Mouse (Mus musculus) CH12.LX (cell line): ENCODE data around the gene Catsper3. TPM values are rescaled to one million over a fixed set of nuclear protein-coding genes. Genes with fewer than 3 reads are reported as not detected.

Experiments
- DNase-seq: peaks from one replicate; pipeline ENCODE4 v3.0.0-alpha.2; 2013; ENCODE audit errors: extremely low read depth
- H3K27ac ChIP-seq: 2 replicates; pipeline ENCODE4 v1.5.1; 2012; ENCODE audit warnings: low read depth, mild to moderate bottlenecking, control low read depth, moderate library complexity; ENCODE audit not compliant: insufficient read depth
- H3K27me3 ChIP-seq: replicated peaks from 2 replicates; pipeline ENCODE3; 2012; ENCODE audit warnings: inconsistent platforms
- H3K36me3 ChIP-seq, 2 experiments: replicated peaks in 1 of 2; 2 replicates each; pipeline versions ENCODE3 to v1.6.1; 2012; ENCODE audit warnings: inconsistent platforms in 1 of 2, low read length in 1 of 2, mild to moderate bottlenecking in 1 of 2, mixed read lengths in 1 of 2, moderate library complexity in 1 of 2; ENCODE audit not compliant: control insufficient read depth in 1 of 2, insufficient read depth in 1 of 2
- H3K4me1 ChIP-seq, 2 experiments: 2 replicates each; pipeline ENCODE4 v1.6.1; 2012; ENCODE audit warnings: inconsistent platforms in 1 of 2, moderate library complexity in 1 of 2; ENCODE audit not compliant: insufficient read depth in 2 of 2, control insufficient read depth in 1 of 2
- H3K4me2 ChIP-seq: 2 replicates; pipeline ENCODE4 v1.6.1; 2012; ENCODE audit warnings: low read depth, mild to moderate bottlenecking, control low read depth; ENCODE audit not compliant: poor library complexity, insufficient read depth, severe bottlenecking
- H3K4me3 ChIP-seq, 3 experiments: fragments of 150-350 bp in 1 of 3; sonication (generic) in 1 of 3; replicated peaks in 1 of 3; 2 replicates each; pipeline versions ENCODE3 to v1.5.1; 2011 to 2012; ENCODE audit warnings: low read depth in 2 of 3, low read length in 2 of 3, mild to moderate bottlenecking in 2 of 3, moderate library complexity in 2 of 3, control low read depth in 1 of 3, improper control_type of control experiment in 1 of 3, inconsistent platforms in 1 of 3, mixed read lengths in 1 of 3; ENCODE audit not compliant: poor library complexity in 1 of 3
- H3K79me2 ChIP-seq: replicated peaks from 2 replicates; pipeline ENCODE4 v1.6.1; 2012; ENCODE audit warnings: mild to moderate bottlenecking, moderate library complexity; ENCODE audit not compliant: control insufficient read depth, poor library complexity, insufficient read depth, severe bottlenecking; ENCODE audit errors: extremely low read depth
- H3K9ac ChIP-seq: 2 replicates; pipeline ENCODE4 v1.6.1; 2012; ENCODE audit warnings: low read depth, mild to moderate bottlenecking, control low read depth, moderate library complexity; ENCODE audit not compliant: insufficient read depth
- H3K9me3 ChIP-seq: replicated peaks from 2 replicates; pipeline ENCODE3; 2012; ENCODE audit warnings: low read length, inconsistent platforms, mixed read lengths
- BHLHE40 ChIP-seq: IDR thresholded peaks from 2 replicates; pipeline ENCODE4 v1.6.1; 2011; ENCODE audit warnings: mild to moderate bottlenecking, low read depth, low read length, improper control_type of control experiment
- CHD1 ChIP-seq: IDR thresholded peaks from 2 replicates; pipeline ENCODE4 v1.6.1; 2012; ENCODE audit warnings: low read depth, low read length, improper control_type of control experiment, inconsistent platforms
- CTCF ChIP-seq, 2 experiments: IDR thresholded peaks in 1 of 2; conservative IDR thresholded peaks in 1 of 2; 2 replicates each; pipeline ENCODE4 v1.5.1; 2011 to 2012; ENCODE audit warnings: low read depth in 2 of 2, low read length in 2 of 2, improper control_type of control experiment in 1 of 2, inconsistent platforms in 1 of 2, mild to moderate bottlenecking in 1 of 2, moderate library complexity in 1 of 2
- E2F4 ChIP-seq: IDR thresholded peaks from 2 replicates; pipeline ENCODE4 v1.6.1; 2011; ENCODE audit warnings: low read depth, low read length, improper control_type of control experiment; ENCODE audit not compliant: insufficient replicate concordance
- ELF1 ChIP-seq: IDR thresholded peaks from 2 replicates; pipeline ENCODE4 v1.6.1; 2014; ENCODE audit warnings: low read depth, mild to moderate bottlenecking, inconsistent platforms, low read length, improper control_type of control experiment
- EP300 ChIP-seq: IDR thresholded peaks from 2 replicates; pipeline ENCODE4 v1.6.1; 2011; ENCODE audit warnings: low read length, improper control_type of control experiment
- GABPA ChIP-seq: IDR thresholded peaks from 2 replicates; pipeline ENCODE4 v1.6.1; 2012; ENCODE audit warnings: low read depth, low read length, improper control_type of control experiment, inconsistent platforms; ENCODE audit not compliant: insufficient replicate concordance
- HCFC1 ChIP-seq: IDR thresholded peaks from 2 replicates; pipeline ENCODE4 v1.6.1; 2012; ENCODE audit warnings: low read depth, mild to moderate bottlenecking, inconsistent platforms, low read length, improper control_type of control experiment
- JUN ChIP-seq: IDR thresholded peaks from 2 replicates; pipeline ENCODE4 v1.6.1; 2011; ENCODE audit warnings: low read depth, mild to moderate bottlenecking, low read length, improper control_type of control experiment, moderate library complexity; ENCODE audit not compliant: insufficient read depth
- JUND ChIP-seq: conservative IDR thresholded peaks from 2 replicates; pipeline ENCODE4 v1.6.1; 2011; ENCODE audit warnings: low read depth, low read length, improper control_type of control experiment
- MAFK ChIP-seq: IDR thresholded peaks from 2 replicates; pipeline ENCODE4 v1.6.1; 2011; ENCODE audit warnings: low read length, improper control_type of control experiment; ENCODE audit not compliant: insufficient replicate concordance
- MAZ ChIP-seq: IDR thresholded peaks from 2 replicates; pipeline ENCODE4 v1.6.1; 2012; ENCODE audit warnings: low read depth, mild to moderate bottlenecking, inconsistent platforms, low read length, improper control_type of control experiment, moderate library complexity
- PAX5 ChIP-seq: IDR thresholded peaks from 2 replicates; pipeline ENCODE4 v1.6.1; 2012; ENCODE audit warnings: low read length, inconsistent platforms, mixed read lengths
- POLR2A ChIP-seq: IDR thresholded peaks from 2 replicates; pipeline ENCODE4 v1.6.1; 2011; ENCODE audit warnings: low read depth, mild to moderate bottlenecking, improper control_type of control experiment, low read length
- RAD21 ChIP-seq: IDR thresholded peaks from 2 replicates; pipeline ENCODE4 v1.6.1; 2011; ENCODE audit warnings: low read depth, mild to moderate bottlenecking, low read length, improper control_type of control experiment, moderate library complexity
- SMC3 ChIP-seq: IDR thresholded peaks from 2 replicates; pipeline ENCODE4 v1.6.1; 2011; ENCODE audit warnings: low read depth, low read length, improper control_type of control experiment
- TBP ChIP-seq: conservative IDR thresholded peaks from 2 replicates; pipeline ENCODE4 v1.6.1; 2011; ENCODE audit warnings: low read depth, low read length, improper control_type of control experiment
- USF2 ChIP-seq: conservative IDR thresholded peaks from 2 replicates; pipeline ENCODE4 v1.6.1; 2011; ENCODE audit warnings: low read depth, low read length, improper control_type of control experiment
- ZC3H11A ChIP-seq: IDR thresholded peaks from 2 replicates; pipeline ENCODE4 v1.6.1; 2012; ENCODE audit warnings: low read depth, mild to moderate bottlenecking, inconsistent platforms, low read length, improper control_type of control experiment
- ZKSCAN1 ChIP-seq: IDR thresholded peaks from 2 replicates; pipeline ENCODE4 v1.6.1; 2012; ENCODE audit warnings: low read depth, inconsistent platforms, low read length, improper control_type of control experiment, borderline replicate concordance
- ZMIZ1 ChIP-seq: IDR thresholded peaks from 2 replicates; pipeline ENCODE4 v1.6.1; 2012; ENCODE audit warnings: low read depth, mild to moderate bottlenecking, inconsistent platforms, low read length, improper control_type of control experiment
- dilution Hi-C: fragments of 300-500 bp; cut with MboI; formaldehyde crosslinking; loops from 2 replicates; pipeline ENCODE4 v1.14.3; 2020; ENCODE audit warnings: low sequenced_read_pairs; ENCODE audit not compliant: extremely low pct_unique_long_range_greater_than_20kb, extremely low pct_ligation_motif_present
- in situ Hi-C: fragments of 300-500 bp; cut with MboI; formaldehyde crosslinking; loops from 3 replicates; pipeline ENCODE4 v1.14.3; 2019; ENCODE audit warnings: low sequenced_read_pairs, low pct_ligation_motif_present, low pct_unique_long_range_greater_than_20kb, mixed read lengths
- polyA plus RNA-seq: library from polyadenylated mRNA; unstranded; fragments of >175 nt; gene quantifications from 2 replicates; pipeline ENCODE4 v1.2.1, GENCODE M21; 2012; ENCODE audit warnings: low read depth; ENCODE audit not compliant: insufficient read length
- total RNA-seq, 2 experiments: library from RNA; depleted of rRNA; stranded (reverse); fragments of 300-350 nt in 1 of 2; fragments of >200 nt in 1 of 2; gene quantifications; 2 replicates each; pipeline ENCODE4 v1.2.3; 2012 to 2014

The Catsper3 gene
- total and polyA plus RNA-seq, 3 experiments: not detected

GRCm38 (mm10) chr13:55852205-55852604 lies 67.8 kb downstream of the Catsper3 start:
- H3K4me1 ChIP-seq: peaks cover 4 to 31% of the 10 kb centered on the region in 2 experiments
- H3K4me2 ChIP-seq: no peak overlapping the region
- TF ChIP-seq ZC3H11A: no peak
- TF ChIP-seq RAD21: peak; percentile 33
- TF ChIP-seq SMC3: peak; percentile 62
- no peak for TF ChIP-seq BHLHE40
- peak in 1 of 2 experiments; percentile 51; a peak in 2 of 4 replicates for TF ChIP-seq CTCF (conservative IDR thresholded peaks at IDR 0.05 in 1 of 2, IDR thresholded peaks at IDR 0.05 in 1 of 2; ENCODE audit: low read depth in 2 of 2, low read length in 2 of 2)
- TF ChIP-seq, all 38 proteins: peak for 3
- Histone ChIP-seq H3K27ac (no peak overlapping the region), H3K9me3 (no peaks in the 10 kb centered on the region), H3K9ac (no peak overlapping the region), H3K4me3 (no peak overlapping the region), H3K27me3 (no peaks in the 10 kb centered on the region), H3K79me2 (no peaks in the 10 kb centered on the region), H3K36me3 (no peaks in the 10 kb centered on the region)
- dilution Hi-C loops: no loop called here
- in situ Hi-C loops: no loop called here
- DNase-seq: no peak

DNA sequence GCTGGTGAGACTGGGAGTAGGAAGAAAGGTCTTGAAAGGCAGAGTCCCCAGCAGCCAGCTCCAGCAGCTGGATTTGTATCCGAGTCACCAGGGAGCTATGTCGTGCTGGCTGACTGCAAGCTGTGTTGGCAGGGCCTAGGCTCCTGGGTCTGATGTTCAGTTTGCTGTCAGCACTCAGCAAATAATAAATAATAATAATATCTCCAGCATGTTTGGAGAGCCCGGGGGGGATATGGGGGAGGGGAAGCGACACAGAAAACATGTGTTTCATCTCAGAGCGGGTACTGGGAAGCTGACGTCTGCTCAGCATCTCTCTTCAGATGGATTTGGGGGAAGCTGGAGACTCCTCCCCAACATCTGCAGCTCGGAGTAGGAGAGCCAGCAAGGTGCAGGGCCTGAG lies 71.4 kb downstream of the Catsper3 start:
- no peak overlapping the region for H3K4me2 ChIP-seq
- no peak for DNase-seq
- TF ChIP-seq HCFC1: no peak
- no peak for TF ChIP-seq ZKSCAN1
- TF ChIP-seq ZC3H11A: no peak
- TF ChIP-seq MAZ: no peak
- TF ChIP-seq ZMIZ1: no peak
- TF ChIP-seq TBP: no peak
- TF ChIP-seq BHLHE40: no peak
- TF ChIP-seq CHD1: no peak
- TF ChIP-seq, all 38 proteins: peak for 0
- H3K27me3 ChIP-seq: peaks cover 6% of the 10 kb centered on the region
- H3K79me2 ChIP-seq: no peaks in the 10 kb centered on the region
- no peaks in the 10 kb centered on the region for H3K9me3 ChIP-seq
- dilution Hi-C loops (no loop called here), in situ Hi-C loops (no loop called here)
- H3K9ac ChIP-seq: no peak overlapping the region
- no peak overlapping the region for H3K4me3 ChIP-seq
- peaks cover 0 to 7% of the 10 kb centered on the region in 2 experiments; a peak in 2 of 4 replicates for H3K4me1 ChIP-seq
- no peaks in the 10 kb centered on the region for H3K36me3 ChIP-seq
- no peak overlapping the region for H3K27ac ChIP-seq

DNA sequence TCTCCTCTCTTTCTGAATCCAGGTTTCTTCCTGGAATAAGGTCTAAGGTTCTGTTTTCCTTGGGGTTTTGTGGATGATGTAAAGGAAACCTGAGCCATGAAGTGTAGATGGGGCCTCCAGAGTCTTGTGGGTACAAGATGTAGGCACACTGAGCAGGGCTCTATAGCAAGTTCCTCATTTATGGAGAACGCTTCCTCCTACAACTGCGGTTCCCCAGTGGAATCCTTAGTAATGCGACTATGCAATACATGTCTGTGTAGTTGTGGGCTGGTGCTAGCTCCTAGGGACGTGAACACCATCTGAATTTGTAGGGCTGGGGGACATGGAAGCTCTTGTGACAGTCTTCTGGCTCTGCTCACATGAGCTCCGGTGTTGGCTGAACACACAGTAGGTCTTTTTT lies 74.1 kb downstream of the Catsper3 start:
- Histone ChIP-seq H3K27ac (no peak overlapping the region), H3K36me3 (no peaks in the 10 kb centered on the region), H3K9ac (no peak overlapping the region), H3K4me3 (no peak overlapping the region), H3K4me1 (peaks cover 0 to 3% of the 10 kb centered on the region in 2 experiments; a peak in 1 of 4 replicates), H3K9me3 (no peaks in the 10 kb centered on the region), H3K27me3 (peaks cover 6% of the 10 kb centered on the region), H3K79me2 (no peaks in the 10 kb centered on the region), H3K4me2 (no peak overlapping the region)
- in situ Hi-C loops: no loop called here
- dilution Hi-C loops: no loop called here
- TF ChIP-seq E2F4: no peak
- no peak for TF ChIP-seq USF2
- no peak for TF ChIP-seq ZMIZ1
- no peak for TF ChIP-seq SMC3
- no peak for TF ChIP-seq ZKSCAN1
- TF ChIP-seq HCFC1: no peak
- TF ChIP-seq JUND: no peak
- TF ChIP-seq ELF1: no peak
- no peak for TF ChIP-seq RAD21
- TF ChIP-seq MAZ: no peak
- TF ChIP-seq MAFK: no peak
- no peak for TF ChIP-seq JUN
- TF ChIP-seq CTCF (conservative IDR thresholded peaks at IDR 0.05 in 1 of 2, IDR thresholded peaks at IDR 0.05 in 1 of 2; ENCODE audit: low read depth in 2 of 2, low read length in 2 of 2): no peak
- TF ChIP-seq EP300: no peak
- TF ChIP-seq CHD1: no peak
- TF ChIP-seq POLR2A: no peak
- TF ChIP-seq PAX5: no peak
- no peak for TF ChIP-seq GABPA
- DNase-seq: no peak
